Mouse (Mus musculus): ENCODE measurements at regions not wholly inside any gene's neighbourhood (a gene's known extent, or its start where the extent isn't known, plus 50 kb on each side); places are given as distances from the start of the nearest gene placed in this dataset.

GRCm38 (mm10) chrX:131818397-131818796 lies 1870.4 kb downstream of the Pcdh19 start:
- Histone ChIP-seq H3K36me3 (ENCODE audit: control insufficient read depth, insufficient read depth, low read length) (no peaks in the 10 kb centered on the region), H3K4me3 (ENCODE audit: low read depth, low read length) (no peak overlapping the region), H3K27ac (ENCODE audit: low read depth, low read length) (no peak overlapping the region), H3K4me1 (ENCODE audit: control insufficient read depth, insufficient read depth, low read length) (no peaks in the 10 kb centered on the region), H3K9ac (ENCODE audit: low read length) (no peak overlapping the region), H3K27me3 (ENCODE audit: control insufficient read depth, insufficient read depth, low read length) (no peaks in the 10 kb centered on the region), H3K4me2 (no peak overlapping the region), H3K9me3 (ENCODE audit: control insufficient read depth, low read length) (no peaks in the 10 kb centered on the region)
- DNase-seq (ENCODE audit: low spot score, missing footprints) (no peak), ATAC-seq (ENCODE audit: low FRiP score) (peak; percentile 61; the same call in 1 of the 2 replicates)
- 45% methylated on average over 2 of the region's 2 CpGs for WGBS

- ATAC-seq (ENCODE audit: low FRiP score) (peak; percentile 75), DNase-seq (ENCODE audit: low spot score, missing footprints) (no peak)
- Histone ChIP-seq H3K4me1 (ENCODE audit: control insufficient read depth, insufficient read depth, low read length) (no peaks in the 10 kb centered on the region), H3K36me3 (ENCODE audit: control insufficient read depth, insufficient read depth, low read length) (no peaks in the 10 kb centered on the region), H3K9me3 (ENCODE audit: control insufficient read depth, low read length) (no peaks in the 10 kb centered on the region), H3K27me3 (ENCODE audit: control insufficient read depth, insufficient read depth, low read length) (no peaks in the 10 kb centered on the region), H3K4me3 (ENCODE audit: low read depth, low read length) (no peak overlapping the region), H3K4me2 (no peak overlapping the region), H3K27ac (ENCODE audit: low read depth, low read length) (no peak overlapping the region), H3K9ac (ENCODE audit: low read length) (no peak overlapping the region)
- 59% methylated on average over 4 of the region's 4 CpGs for whole genome bisulfite sequencing
These were observed 1914.6 kb downstream of the Pcdh19 start for GRCm38 (mm10) chrX:131774011-131774690.

Measured in midbrain, embryonic 11.5 days (tissue).